Mouse (Mus musculus): ENCODE measurements around the gene Ubtf. TPM values are rescaled to one million over a fixed set of nuclear protein-coding genes. Genes with fewer than 3 reads are reported as not detected.
A peak's percentile ranks its signal among the peaks of the same experiment; 100 is the strongest.

The Ubtf gene
- total and polyA plus RNA-seq, 3 experiments = 14.9 to 59.4 (median 52.5) TPM

DNA sequence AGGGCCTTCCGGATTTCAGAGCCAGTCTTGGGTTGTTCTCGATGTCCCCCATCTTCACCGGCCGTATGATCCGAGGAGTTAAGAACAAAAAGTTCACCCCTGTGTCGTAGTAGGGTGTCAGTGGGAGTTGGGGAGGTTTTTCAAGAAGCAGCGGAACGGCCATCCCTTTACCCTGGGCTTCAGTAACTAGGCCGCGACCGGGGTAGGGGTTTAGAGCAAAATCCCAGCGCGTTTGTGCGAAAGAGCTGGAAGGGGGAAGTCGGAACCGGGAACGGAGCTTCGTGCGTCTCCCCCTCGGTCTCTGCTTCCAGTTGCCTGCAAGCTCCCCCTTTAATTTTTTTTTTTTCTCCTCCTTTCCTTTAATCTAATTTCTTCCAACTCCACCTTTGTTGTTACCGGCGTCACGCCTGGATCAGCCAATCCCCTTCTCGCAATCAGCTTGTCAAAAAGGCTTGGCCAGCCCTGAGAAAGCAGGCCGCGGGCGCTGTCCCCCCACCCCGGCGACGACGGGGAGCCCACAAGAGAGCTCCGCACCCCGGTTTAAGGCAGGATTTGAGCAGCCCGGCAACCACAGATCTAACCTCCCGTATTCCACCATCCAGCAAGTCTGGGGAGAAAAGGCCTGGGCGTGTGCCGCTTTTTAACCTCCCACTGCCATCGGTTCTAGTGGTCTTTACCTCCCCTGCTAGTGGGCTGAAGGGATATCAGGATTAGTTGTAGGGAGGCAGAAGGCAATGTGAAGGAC, 571 bp upstream of the Ubtf start:
- DNase-seq = peak; percentile 87 to 91
- intact Hi-C loops (cut with DNase I) = loop anchor here (2.0 kb wide), 1 partner anchor 15 kb away; no protein-coding TSS in a partner anchor
- Histone ChIP-seq H3K27me3 (ENCODE audit: control insufficient read depth, insufficient read depth, low read length) (no peaks in the 10 kb centered on the region), H3K4me1 (ENCODE audit: control insufficient read depth, insufficient read depth, low read length) (peaks cover 3% of the 10 kb centered on the region; the same call in 1 of the 2 replicates), H3K79me2 (replicated peaks; ENCODE audit: control insufficient read depth, insufficient read depth, low read length) (no peaks in the 10 kb centered on the region), H3K9ac (ENCODE audit: low read depth, low read length) (peak overlapping the region; percentile 87), H3K27ac (peak overlapping the region; percentile 98), H3K36me3 (ENCODE audit: control insufficient read depth, insufficient read depth, low read length) (no peaks in the 10 kb centered on the region; the same call in 1 of the 2 replicates), H3K4me3 (peak overlapping the region; percentile 99)
- TF ChIP-seq EP300 (IDR thresholded peaks at IDR 0.05; ENCODE audit: insufficient read depth, low read depth, low read length) (peak; percentile 65; the same call in 1 of the 2 replicates), CTCF (IDR thresholded peaks at IDR 0.05) (no peak), POLR2A (IDR thresholded peaks at IDR 0.05; ENCODE audit: insufficient read depth, low read depth, low read length) (peak; percentile 96)
- 1% methylated on average over 38 of the region's 38 CpGs for WGBS

- Histone ChIP-seq H3K79me2 (replicated peaks; ENCODE audit: control insufficient read depth, insufficient read depth, low read length) (no peaks in the 10 kb centered on the region), H3K27ac (peak overlapping the region; percentile 98), H3K36me3 (ENCODE audit: control insufficient read depth, insufficient read depth, low read length) (no peaks in the 10 kb centered on the region; the same call in 1 of the 2 replicates), H3K4me3 (peak overlapping the region; percentile 99), H3K4me1 (ENCODE audit: control insufficient read depth, insufficient read depth, low read length) (peaks cover 3% of the 10 kb centered on the region; the same call in 1 of the 2 replicates), H3K9ac (ENCODE audit: low read depth, low read length) (peak overlapping the region; percentile 100), H3K27me3 (ENCODE audit: control insufficient read depth, insufficient read depth, low read length) (no peaks in the 10 kb centered on the region)
- TF ChIP-seq EP300 (IDR thresholded peaks at IDR 0.05; ENCODE audit: insufficient read depth, low read depth, low read length) = 0 out of 2 replicates have a peak, but pooled peaks have one; percentile 1
- TF ChIP-seq POLR2A (IDR thresholded peaks at IDR 0.05; ENCODE audit: insufficient read depth, low read depth, low read length) = no peak
- no peak for TF ChIP-seq CTCF (IDR thresholded peaks at IDR 0.05)
- intact Hi-C loops (cut with DNase I) = no loop called here
- DNase-seq = peak; percentile 79 to 83
- WGBS = 1% methylated on average over 82 of the region's 84 CpGs
These were observed 749 bp downstream of the Ubtf start for GRCm38 (mm10) chr11:102318576-102319409.

DNA sequence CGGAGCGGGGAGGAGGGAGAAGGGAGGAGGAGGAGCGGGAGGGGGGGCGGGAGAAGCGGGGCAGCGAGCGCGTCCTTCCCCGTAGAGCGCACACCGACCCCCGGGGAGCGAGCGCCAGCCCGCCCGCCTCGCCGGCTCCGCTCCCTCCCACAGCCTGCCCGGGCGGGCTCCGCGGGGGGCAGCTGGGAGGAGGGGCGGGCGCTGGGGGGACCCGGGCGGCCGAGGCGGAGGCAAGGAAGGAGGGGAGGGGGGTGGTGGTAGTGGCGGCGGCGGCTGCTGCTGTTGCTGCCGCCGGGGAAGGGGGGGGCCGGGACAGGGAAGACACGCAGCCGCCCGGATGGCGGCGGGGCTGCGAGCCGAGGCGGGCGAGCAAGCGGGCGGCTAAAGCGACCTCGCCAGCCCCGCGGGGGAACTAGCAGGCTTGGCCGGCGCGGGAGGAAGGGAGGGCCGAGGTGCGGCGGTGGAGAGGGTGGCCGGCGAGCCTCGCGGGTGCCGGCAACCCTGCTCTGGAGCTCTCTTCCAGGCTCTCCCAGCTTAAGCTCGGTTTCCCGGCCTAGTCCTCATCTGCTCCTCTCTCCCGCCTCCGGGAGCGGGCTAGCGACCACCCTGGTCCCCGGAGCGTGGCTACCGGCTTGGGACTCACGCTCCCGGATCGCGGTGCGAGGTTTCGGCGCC, 1.5 kb downstream of the Ubtf start:
- no peaks in the 10 kb centered on the region for H3K79me2 ChIP-seq (replicated peaks; ENCODE audit: control insufficient read depth, insufficient read depth, low read length)
- no peaks in the 10 kb centered on the region for H3K27me3 ChIP-seq (ENCODE audit: control insufficient read depth, insufficient read depth, low read length)
- under 1% methylated on average over 39 of the region's 77 CpGs for WGBS
- intact Hi-C loops (cut with DNase I) = loop anchor here (2.0 kb wide), 1 partner anchor 21 kb away; the partner anchor contains the start of gene Atxn7l3
- H3K36me3 ChIP-seq (ENCODE audit: control insufficient read depth, insufficient read depth, low read length) = no peaks in the 10 kb centered on the region; the same call in 1 of the 2 replicates
- H3K9ac ChIP-seq (ENCODE audit: low read depth, low read length) = peak overlapping the region; percentile 100
- H3K4me1 ChIP-seq (ENCODE audit: control insufficient read depth, insufficient read depth, low read length) = peaks cover 3% of the 10 kb centered on the region; the same call in 1 of the 2 replicates
- peak; percentile 87 to 90 for DNase-seq
- H3K4me3 ChIP-seq = peak overlapping the region; percentile 99
- TF ChIP-seq CTCF (IDR thresholded peaks at IDR 0.05) = no peak
- no peak for TF ChIP-seq POLR2A (IDR thresholded peaks at IDR 0.05; ENCODE audit: insufficient read depth, low read depth, low read length)
- 0 out of 2 replicates have a peak, but pooled peaks have one; percentile 4 for TF ChIP-seq EP300 (IDR thresholded peaks at IDR 0.05; ENCODE audit: insufficient read depth, low read depth, low read length)
- H3K27ac ChIP-seq = peak overlapping the region; percentile 98

DNA sequence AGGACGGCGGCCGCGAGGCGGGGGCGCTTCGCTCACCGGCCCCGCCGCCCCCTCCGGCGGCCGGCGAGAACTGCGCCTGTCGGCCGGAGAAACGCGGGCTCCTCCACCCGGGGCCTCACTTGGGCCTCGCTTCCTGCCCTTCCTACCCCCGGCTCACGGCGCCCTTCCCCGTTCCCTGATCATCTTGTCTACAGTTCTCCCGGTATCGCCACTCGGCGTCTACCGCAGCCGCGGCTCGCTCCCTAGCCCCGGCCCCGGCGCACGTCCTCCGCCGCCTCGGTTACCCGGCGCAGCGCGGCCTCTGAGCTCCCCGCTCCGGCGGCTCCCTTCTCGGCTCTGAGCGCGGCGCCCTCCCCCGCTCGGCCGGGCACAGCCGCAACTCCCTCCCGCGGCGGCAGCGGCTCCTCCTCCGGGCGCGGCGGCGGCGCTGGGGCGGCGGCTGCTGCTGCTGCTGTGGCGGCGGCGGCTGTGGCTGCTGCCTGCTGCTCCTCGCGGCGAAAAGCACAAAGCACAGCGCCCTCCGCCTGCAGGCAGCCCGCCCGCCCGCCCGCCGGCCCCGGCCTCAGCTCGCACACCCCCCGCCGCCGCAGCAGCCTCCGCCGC, 2.1 kb downstream of the Ubtf start:
- intact Hi-C loops (cut with DNase I) = loop anchor here (2.0 kb wide), 1 partner anchor 21 kb away; the partner anchor contains the start of gene Atxn7l3
- under 1% methylated on average over 87 of the region's 87 CpGs for WGBS
- H3K4me3 ChIP-seq = peak overlapping the region; percentile 99
- H3K9ac ChIP-seq (ENCODE audit: low read depth, low read length) = peak overlapping the region; percentile 95
- TF ChIP-seq POLR2A (IDR thresholded peaks at IDR 0.05; ENCODE audit: insufficient read depth, low read depth, low read length) = no peak
- no peak for TF ChIP-seq EP300 (IDR thresholded peaks at IDR 0.05; ENCODE audit: insufficient read depth, low read depth, low read length)
- TF ChIP-seq CTCF (IDR thresholded peaks at IDR 0.05) = peak; percentile 57
- peaks cover 3% of the 10 kb centered on the region; the same call in 1 of the 2 replicates for H3K4me1 ChIP-seq (ENCODE audit: control insufficient read depth, insufficient read depth, low read length)
- H3K27me3 ChIP-seq (ENCODE audit: control insufficient read depth, insufficient read depth, low read length) = no peaks in the 10 kb centered on the region
- peak overlapping the region; percentile 98 for H3K27ac ChIP-seq
- peak in 1 of 2 experiments; percentile 83 for DNase-seq
- H3K79me2 ChIP-seq (replicated peaks; ENCODE audit: control insufficient read depth, insufficient read depth, low read length) = no peaks in the 10 kb centered on the region
- H3K36me3 ChIP-seq (ENCODE audit: control insufficient read depth, insufficient read depth, low read length) = no peaks in the 10 kb centered on the region; the same call in 1 of the 2 replicates
